Mouse (Mus musculus): ENCODE measurements at regions not wholly inside any gene's neighbourhood (a gene's known extent, or its start where the extent isn't known, plus 50 kb on each side); places are given as distances from the start of the nearest gene placed in this dataset.

DNA sequence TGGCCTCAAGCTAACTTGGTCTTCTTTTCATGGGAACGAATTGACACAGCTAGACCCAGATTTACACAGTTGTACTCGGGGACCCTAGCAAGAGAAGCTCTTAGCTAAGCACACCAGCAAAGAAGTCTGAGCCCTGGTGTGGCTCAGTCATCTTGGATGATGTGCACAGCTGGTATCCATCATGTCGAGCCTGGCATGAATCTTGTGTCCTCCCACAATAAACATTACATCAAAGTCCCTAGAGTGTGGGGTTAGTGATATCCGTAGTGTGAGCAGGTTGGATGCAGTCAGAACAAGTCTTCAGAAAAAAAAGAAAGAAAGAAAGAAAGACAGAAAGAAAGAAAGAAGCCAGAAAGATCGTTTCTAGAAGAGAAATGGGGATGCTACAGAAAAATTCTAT is 52.1 kb upstream of the Hmcn1 start:
- no peak for DNase-seq

DNA sequence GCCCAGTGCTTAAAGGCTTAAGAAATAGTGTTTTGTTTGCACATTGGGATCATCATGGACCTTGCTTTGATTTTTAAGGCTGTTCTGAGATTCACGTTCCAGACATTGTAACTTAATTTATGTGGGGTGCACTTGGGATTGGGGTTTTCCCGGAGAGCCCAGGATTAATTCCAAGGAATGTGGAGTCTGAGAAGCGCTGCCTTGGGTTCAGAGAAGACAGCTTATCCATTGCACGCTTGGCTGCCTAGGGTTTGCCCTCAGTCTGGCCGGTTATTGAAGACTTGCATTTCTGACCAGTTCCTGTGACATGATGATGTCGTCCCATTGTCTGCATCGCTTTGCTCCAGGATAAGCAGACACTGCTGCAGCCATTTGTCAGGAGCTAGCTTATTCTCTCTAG is 53.4 kb upstream of the Hmcn1 start:
- DNase-seq, result peak in 1 of 2 experiments; percentile 44

DNA sequence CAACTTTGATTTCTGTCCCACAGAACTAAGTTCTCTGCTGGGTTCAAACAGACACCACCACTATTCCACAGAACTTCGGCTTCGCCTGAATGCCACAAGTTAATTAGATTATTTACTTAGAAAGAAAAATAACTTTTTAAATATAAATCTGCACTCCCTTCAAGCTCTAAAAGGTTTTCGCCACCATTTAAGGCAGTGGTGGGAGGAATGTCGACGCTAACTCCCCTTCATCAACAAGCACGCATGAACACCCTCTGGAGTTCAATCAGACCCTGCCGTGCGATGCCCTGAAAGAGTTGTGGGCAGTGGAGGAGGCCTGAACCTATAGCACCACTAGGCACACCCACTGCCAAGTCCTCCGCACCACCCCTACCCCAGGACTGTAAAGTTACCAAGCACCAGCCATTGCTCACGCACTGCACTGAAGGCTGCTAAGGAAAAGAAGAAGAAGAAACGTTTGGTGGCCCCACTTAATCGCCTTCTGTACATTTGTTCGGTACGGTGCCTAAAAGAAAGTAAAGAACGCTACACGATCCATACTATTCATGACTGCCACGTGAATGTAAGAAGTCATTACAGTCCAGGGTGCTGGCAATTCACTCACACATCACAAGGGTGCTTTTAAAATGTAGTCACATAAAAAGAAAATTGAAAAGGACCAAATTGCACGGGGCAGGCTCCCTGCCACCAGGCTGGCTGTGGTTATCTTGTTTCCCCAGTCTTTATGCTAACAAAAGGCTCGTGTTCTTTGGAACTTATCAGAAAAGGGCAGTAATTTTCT is 56.7 kb upstream of the Hmcn1 start:
- DNase-seq, result no peak

DNA sequence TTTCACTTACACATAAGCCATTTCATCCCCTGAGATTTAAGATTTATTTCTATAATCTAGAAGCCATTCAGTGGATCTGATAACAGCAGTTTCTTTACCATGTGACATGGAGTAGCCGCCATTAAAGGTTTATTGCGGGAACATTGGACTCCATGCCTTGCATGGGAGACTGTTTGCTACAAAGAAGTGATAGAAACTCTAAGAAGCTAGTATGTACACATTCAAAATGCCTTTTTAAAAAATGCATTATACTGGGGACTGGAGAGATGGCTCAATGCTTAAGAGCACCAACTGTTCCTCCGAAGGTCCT is 57.2 kb upstream of the Hmcn1 start:
- DNase-seq, result no peak

DNA sequence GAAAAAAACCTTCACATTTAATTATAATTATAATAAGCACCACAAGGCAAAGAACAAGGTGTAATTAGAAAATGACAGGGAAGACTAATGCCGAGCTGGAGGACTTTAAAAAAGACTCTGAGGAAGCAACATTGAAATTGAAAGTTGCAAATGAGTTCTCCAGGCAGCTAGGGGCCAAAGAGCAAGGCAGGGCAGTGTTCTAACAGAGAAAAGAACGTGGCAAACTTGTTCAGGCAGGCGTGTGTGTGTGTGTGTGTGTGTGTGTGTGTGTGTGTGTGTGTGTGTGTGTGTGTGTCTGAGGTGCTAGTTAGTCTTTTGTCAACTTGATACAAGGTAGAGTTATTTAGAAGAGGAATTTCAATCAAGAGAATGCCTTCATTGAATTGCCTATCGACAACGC is 60.0 kb upstream of the Hmcn1 start:
- DNase-seq, result peak; percentile 57 to 72

DNA sequence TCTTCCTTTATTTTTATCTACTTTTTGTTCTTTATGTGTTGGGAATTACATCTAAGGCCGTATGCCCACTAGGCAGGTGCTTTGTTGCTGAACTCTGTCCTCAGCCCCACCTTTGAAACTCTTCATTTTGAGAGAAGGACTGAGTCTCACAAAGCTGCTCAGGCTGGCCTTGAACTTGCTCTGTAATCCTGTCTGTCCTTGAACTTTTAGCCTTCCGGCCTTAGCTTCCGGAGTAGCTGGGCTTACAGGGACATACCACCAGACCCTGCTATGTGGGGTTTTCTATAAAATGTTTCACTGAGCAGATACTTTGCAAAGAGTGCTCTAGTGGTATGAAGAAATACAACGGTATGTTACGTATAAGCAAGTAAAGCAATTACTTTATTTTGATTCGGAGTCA is 62.2 kb upstream of the Hmcn1 start:
- no peak for DNase-seq

DNA sequence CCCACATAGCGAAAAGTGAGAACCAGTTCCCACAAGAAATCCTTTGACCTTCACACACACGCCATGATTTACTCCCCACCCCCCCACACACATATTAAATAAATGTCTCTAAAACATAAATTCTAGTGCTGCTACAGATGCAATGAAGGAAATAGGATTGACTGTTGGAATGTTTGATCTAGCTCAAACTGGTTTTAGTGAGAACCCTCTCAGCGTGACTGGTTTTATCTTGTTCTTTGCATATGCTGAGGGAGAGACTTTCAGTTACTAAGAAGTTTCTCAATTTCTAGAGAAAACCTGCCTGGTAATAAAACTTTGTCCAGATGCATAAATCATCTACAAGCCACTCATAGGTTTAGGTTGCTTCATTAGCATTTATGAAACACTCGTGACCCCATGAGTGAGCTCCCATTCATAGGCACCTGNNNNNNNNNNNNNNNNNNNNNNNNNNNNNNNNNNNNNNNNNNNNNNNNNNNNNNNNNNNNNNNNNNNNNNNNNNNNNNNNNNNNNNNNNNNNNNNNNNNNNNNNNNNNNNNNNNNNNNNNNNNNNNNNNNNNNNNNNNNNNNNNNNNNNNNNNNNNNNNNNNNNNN is 66.4 kb upstream of the Hmcn1 start:
- peak in 1 of 2 experiments; percentile 43 for DNase-seq

DNA sequence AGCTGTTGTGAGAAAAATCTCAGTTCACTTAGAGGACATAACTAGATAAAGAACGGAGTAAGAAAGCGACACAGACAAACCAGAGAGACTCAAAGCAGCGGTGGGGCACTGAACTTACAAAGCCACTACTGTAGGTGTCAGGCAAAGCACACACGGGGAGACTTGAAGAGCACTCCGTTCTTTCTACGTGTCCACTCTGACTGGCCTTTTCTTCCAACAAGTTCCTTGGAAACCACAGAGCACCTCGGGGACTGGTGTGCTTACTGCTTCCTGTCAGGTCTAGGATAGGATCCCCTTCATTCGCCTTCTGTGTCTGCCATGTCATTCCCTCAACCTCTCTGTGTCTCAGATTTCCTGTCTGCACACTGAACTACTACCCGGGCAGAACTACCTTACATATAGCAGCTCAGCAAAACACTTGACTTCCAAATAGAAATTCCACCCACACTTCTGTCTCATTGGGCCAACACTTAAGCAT is 71.9 kb upstream of the Hmcn1 start:
- DNase-seq, result peak; percentile 39 to 51

DNA sequence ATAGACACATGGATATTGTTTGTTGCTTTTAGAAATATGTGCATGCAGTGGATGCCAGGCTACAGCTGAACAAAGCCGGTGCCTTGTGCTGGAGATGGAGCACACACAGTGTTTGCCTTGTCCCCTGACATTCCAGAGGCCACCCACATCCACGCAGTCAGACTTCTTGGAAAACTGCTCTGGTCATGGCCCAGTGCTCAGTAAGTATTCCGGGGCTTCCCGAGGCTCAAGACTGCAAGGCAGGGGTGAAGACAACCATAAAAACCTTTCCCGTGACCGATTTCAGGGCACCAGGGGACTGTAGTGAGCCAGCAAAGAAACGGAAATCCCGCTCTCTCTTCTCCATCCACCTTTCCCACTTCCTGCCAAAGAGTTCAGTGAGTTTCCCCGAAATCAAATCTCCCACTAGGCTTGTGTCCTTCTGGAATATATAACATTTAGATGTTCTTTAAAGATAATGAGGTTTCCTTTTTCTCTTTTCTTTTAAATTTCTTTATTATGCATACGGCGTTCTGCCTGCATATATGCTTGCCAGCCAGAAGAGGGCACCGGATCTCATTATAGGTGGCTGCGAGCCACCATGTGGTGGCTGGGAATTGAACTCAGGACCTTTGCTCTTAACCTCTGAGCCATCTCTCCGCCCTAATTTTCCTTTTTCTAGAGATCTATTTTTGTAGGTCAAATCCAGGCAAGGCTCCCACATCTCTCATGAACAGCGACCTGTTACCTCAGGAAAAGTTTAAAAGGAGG is 73.3 kb upstream of the Hmcn1 start:
- DNase-seq, result peak; percentile 64 to 86

DNA sequence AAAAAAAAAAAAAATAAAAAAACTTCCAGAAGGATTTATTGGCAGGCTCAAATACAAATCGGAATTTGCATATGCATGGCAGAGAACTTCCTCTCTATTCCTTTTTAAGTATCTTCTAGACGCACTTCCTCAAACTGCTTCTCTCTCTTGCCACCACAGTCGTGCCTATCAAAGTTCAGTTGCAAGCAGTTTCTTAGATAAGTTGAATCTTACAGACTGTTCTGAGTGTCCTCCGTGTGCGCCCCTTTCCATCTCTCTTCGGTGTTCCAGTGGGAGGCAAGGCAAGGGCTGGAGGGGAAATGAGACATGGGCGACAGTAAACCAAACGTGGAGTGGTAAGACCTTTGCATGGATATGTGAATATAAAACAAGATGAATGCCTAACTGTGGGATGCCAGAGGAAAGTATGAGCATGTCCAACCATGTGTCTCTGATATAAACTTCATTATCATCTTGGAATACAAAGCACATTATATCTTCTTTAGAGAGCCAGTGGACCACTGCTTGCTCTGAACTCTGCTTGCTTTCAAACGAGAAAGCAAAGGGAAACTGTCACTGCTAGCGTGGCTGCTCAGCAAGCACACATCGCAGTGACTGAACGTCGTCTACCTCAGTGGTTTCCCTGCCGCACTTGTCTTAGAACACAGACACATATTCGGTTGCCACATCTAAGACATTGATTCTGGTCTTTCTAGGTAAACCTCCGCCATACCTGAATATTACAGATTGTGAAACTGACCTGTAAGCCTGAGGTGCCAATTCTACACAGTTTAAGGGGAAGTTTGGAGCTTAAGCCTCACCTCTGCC is 81.5 kb upstream of the Hmcn1 start:
- no peak for DNase-seq

GRCm38 (mm10) chr1:151075541-151075940 is 82.3 kb upstream of the Hmcn1 start:
- no peak for DNase-seq

DNA sequence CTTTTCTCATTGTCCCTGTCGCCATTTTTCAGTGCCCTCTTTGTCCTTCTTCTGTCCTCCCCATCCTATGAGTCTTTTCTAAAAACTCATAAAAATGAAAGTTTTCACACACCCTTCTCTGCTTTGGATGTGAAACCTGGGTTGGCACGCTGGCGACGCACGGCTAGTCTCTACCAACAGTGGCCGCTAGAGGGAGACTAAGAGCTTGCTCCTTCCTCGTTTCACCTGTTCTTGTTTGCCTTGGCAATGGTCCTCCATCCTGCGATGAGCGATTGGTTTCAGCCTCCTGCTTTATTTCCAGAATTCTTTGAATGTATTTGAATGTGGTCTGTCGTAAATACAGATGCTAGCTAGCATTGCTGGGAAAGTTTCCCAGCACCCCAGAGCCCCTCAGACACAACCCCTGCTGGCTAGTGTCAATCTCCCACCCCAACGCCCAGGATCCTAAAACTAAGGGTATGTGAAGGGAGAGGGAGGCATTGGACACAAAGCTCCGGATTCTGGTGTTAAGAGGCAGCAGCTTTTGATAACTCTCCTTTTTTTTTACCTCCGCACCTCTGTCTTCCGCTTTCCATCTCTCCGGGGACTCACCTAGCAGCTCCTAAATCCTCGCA is 85.8 kb upstream of the Hmcn1 start:
- peak; percentile 85 to 93 for DNase-seq

DNA sequence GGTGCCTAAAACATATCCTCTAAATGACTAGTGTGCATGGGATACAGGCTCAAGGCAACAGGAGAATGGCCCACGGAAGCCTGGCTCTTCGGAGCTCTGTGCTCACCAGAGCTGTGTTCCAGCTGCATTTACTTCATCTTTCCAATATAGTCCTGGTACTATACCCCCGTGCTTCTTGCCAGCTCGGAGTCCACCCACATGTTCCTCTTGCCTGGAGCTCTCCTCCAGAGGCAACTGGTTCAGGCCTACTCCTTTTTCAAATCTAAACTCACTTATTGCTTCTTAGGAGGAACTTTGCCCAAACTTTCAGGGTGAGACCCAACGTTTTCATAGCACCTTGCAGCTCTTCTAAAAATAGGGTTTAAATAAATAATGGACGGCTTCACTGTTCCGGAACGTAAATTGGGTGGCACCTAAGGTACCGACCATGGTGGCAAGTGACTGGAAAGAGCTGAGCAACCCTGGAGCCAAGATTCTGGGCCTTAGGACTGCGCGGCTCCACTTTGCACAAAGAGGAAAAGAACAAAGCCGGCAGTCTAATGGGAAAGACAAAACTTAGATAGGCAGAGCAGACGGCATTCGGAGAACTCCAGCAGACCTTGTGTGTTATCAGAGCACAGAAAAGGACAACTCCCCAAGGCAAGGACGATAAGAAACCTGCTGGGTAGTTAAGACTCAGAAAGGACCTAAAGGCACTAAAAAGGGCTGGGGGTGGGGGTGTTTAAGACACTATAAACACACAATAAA is 86.6 kb upstream of the Hmcn1 start:
- no peak for DNase-seq

- DNase-seq, result peak; percentile 50 to 75
Observed at GRCm38 (mm10) chr1:151080510-151080980, 87.3 kb upstream of the Hmcn1 start.

DNA sequence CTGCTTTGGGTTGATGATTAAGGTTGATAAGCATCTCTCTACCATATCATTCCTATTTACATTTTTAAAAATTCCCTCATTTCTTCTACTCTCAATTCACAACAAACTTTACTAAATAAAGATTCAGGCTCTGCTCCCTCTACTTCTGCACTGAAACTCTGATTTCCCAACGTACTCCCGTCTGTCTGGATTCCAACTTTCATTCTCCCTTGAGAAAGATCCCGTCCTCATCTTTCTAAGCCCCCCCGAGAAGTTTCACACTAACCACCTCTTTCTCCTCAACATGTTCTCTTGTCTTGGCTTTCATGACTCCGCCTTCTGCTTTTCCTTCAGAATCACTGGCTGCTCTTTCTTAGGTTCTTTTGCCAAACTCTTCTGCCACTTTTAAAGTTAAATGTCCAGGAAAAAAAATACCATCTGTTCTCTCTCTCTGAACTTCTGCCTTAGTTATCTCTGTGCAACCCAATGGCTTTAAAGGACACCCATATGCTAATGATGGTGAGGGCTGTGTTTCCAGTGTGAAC is 89.3 kb upstream of the Hmcn1 start:
- no peak for DNase-seq

GRCm38 (mm10) chr1:151083806-151084205 is 90.6 kb upstream of the Hmcn1 start:
- DNase-seq, result no peak

DNA sequence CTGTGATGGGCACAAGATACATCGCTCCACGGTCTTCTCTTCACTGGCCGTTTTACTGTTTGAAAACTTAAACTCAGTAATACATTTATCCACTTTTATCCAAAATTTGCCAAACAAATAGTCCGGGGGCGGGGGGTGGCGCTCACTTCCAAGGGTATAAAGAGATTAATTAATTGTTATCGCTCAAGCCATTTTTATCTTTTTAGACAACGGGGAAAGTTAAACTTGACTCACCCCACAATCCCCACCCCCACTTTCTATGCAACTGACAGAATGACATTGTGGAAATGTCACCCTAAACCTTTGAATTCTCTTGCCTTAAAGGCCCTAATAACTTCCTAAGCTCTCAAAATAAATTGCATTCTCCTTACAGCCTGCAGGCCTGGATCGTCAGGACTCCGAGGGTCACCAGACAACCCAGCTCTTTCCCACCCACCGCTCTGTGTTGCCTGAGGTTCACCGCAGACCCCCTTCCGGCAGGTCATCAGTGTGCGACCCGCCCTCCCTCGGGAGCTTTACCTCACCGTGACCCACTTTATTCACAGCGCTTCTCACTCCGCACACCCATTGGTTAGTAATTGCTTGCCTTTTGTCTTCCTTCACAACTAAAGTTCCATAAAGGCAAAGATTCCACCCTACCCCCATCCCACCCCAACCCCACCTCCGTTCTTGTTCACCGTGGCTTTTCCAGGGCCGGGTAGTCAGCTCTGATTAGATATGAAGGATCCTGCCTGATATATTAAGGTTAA is 93.0 kb upstream of the Hmcn1 start:
- no peak for DNase-seq

DNA sequence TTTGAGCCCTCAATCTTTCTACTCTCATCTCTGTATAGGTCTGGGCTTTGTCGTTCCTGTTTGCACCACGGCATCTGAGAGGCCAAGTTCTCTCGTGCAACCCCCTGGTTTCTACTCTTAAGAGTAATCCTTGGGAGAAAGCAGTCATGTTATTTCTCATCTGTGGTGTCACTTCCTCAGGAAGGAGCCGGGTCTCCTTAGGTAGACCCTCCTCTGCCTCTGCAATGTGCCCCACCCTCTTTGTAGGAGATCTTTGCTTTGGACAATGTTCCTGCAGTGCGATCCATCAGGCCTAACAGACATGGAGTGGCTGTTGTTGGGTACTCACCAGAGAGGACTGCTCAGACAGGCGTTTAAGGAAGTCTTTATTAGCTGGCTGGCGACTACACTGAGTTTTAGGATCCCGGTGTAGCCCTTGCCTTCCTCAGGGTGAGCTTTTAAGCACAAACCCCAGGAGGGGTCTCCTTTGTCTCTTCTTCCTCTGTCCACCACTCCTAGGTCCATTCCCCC is 94.0 kb upstream of the Hmcn1 start:
- DNase-seq, result no peak

GRCm38 (mm10) chr1:151087811-151088511 is 94.4 kb upstream of the Gm47985 start:
- no peak for DNase-seq
